ENCODE assay signal across 8 mouse cellular contexts in genomic region chr1:56972251-56972949, GRCm38 (mm10). TPM values are rescaled to one million over a fixed set of nuclear protein-coding genes. Genes with fewer than 3 reads are reported as not detected.
DNase-seq lines count a peak whose midpoint lies in the region; ATAC-seq lines count a peak whose summit lies in the region.

No protein-coding gene starts in this region.

- under 1% methylated on average over 37 of the region's 83 CpGs for WGBS in embryonic facial prominence, embryonic 14.5 days
- WGBS in heart, embryonic 16.5 days = under 1% methylated on average over 70 of the region's 83 CpGs

- H3K36me3 ChIP-seq in embryonic facial prominence, embryonic 14.5 days (ENCODE audit: control insufficient read depth, insufficient read depth, low read length) = no peaks in the 10 kb centered on the region
- no peaks in the 10 kb centered on the region for H3K36me3 ChIP-seq in heart, embryonic 16.5 days (ENCODE audit: control insufficient read depth, insufficient read depth)
- H3K36me3 ChIP-seq in splenic B cell, adult 2 months (ENCODE audit: control insufficient read depth, insufficient read depth, low read length, poor library complexity, severe bottlenecking) = no peaks in the 10 kb centered on the region

- peak overlapping the region; percentile 76 for H3K4me2 ChIP-seq in embryonic facial prominence, embryonic 14.5 days (ENCODE audit: low read depth, low read length)
- peak overlapping the region; percentile 100 for H3K4me2 ChIP-seq in heart, embryonic 16.5 days (ENCODE audit: low read depth, low read length)

- H3K4me1 ChIP-seq in embryonic facial prominence, embryonic 14.5 days (ENCODE audit: control insufficient read depth, insufficient read depth, low read length) = 0 out of 2 replicates have a peak, but pooled peaks cover 2% of the 10 kb centered on the region
- peaks cover 16% of the 10 kb centered on the region for H3K4me1 ChIP-seq in heart, embryonic 16.5 days (ENCODE audit: control insufficient read depth, insufficient read depth, low read length)

- peak overlapping the region; percentile 83 for H3K4me3 ChIP-seq in embryonic facial prominence, embryonic 14.5 days (ENCODE audit: low read depth, low read length)
- peak overlapping the region; percentile 86 for H3K4me3 ChIP-seq in heart, embryonic 16.5 days (ENCODE audit: low read length)

- H3K27ac ChIP-seq in embryonic facial prominence, embryonic 14.5 days (replicated peaks; ENCODE audit: low read depth, low read length) = peak overlapping the region; percentile 95
- H3K27ac ChIP-seq in heart, embryonic 16.5 days (ENCODE audit: low read length) = peak overlapping the region; percentile 58

- H3K27me3 ChIP-seq in embryonic facial prominence, embryonic 14.5 days (replicated peaks; ENCODE audit: control insufficient read depth, insufficient read depth, low read length) = peaks cover 46% of the 10 kb centered on the region
- H3K27me3 ChIP-seq in heart, embryonic 16.5 days (ENCODE audit: control insufficient read depth, insufficient read depth, low read length) = peaks cover 59% of the 10 kb centered on the region
- peaks cover 3% of the 10 kb centered on the region; the same call in 1 of the 2 replicates for H3K27me3 ChIP-seq in splenic B cell, adult 2 months (ENCODE audit: control insufficient read depth, insufficient read depth, low read length, poor library complexity, severe bottlenecking)

- H3K9me3 ChIP-seq in embryonic facial prominence, embryonic 14.5 days (ENCODE audit: control insufficient read depth, low read length) = no peaks in the 10 kb centered on the region
- no peaks in the 10 kb centered on the region for H3K9me3 ChIP-seq in heart, embryonic 16.5 days (replicated peaks; ENCODE audit: control insufficient read depth, low read length)

- DNase-seq in CD4-positive, CD25-positive, alpha-beta regulatory T cell, adult 2 months (ENCODE audit: low read depth, low spot score) = peak; percentile 25
- DNase-seq in adrenal gland, adult 2 months = peak; percentile 83
- DNase-seq in embryonic facial prominence, embryonic 14.5 days (ENCODE audit: low spot score) = peak; percentile 65
- DNase-seq in kidney, postnatal 36 days = peak; percentile 40 to 73
- DNase-seq in lung, postnatal 4 days = peak; percentile 66 to 75
- peak; percentile 47 for DNase-seq in splenic B cell, adult 2 months (ENCODE audit: low read depth, low spot score)

- peak overlapping the region; percentile 96 for H3K9ac ChIP-seq in embryonic facial prominence, embryonic 14.5 days (ENCODE audit: low read depth, low read length)
- peak overlapping the region; percentile 74 for H3K9ac ChIP-seq in heart, embryonic 16.5 days (ENCODE audit: low read length)

- ATAC-seq in CD4-positive, CD25-positive, alpha-beta regulatory T cell, adult 4 months = no peak
- ATAC-seq in embryonic facial prominence, embryonic 14.5 days (ENCODE audit: low read depth) = peak; percentile 67
- ATAC-seq in heart, embryonic 16.5 days (replicated peaks; ENCODE audit: extremely low read depth, insufficient read depth, low FRiP score) = peak; percentile 47

RNA-seq across cellular contexts. Expression of gene Satb2, which starts 6.0 kb away (rescaled TPM):
- polyA plus RNA-seq in CD4-positive, CD25-positive, alpha-beta regulatory T cell, adult 4 months (2017; shearing (Covaris generic)) = not detected
- 1 to 10 TPM; 2.1 to 2.3 TPM for total RNA-seq in adrenal gland, adult 2 months (2021)
- 0.52 and 1.1 TPM in 2 replicates for polyA plus RNA-seq in adrenal gland, adult 2 months (2012; rRNA removed)
- polyA plus RNA-seq in embryonic facial prominence, embryonic 14.5 days (2014; fragmentation: Nextera tagmentation; extraction: Ambion mirVana) = 13.6 and 16.0 TPM in 2 replicates
- polyA plus RNA-seq in heart, embryonic 16.5 days (2015; fragmentation: Nextera tagmentation; extraction: Ambion mirVana) = 0.10 and 0.26 TPM in 2 replicates

Comparison
In these comparisons a context has a peak if more than half of its experiments do, and no peak if none do; other contexts are left out.
1. DNase-seq: peak in every context shown above with its lines; median percentile 83 in adrenal gland, adult 2 months; 70 in lung, postnatal 4 days; 65 in embryonic facial prominence, embryonic 14.5 days; 56 in kidney, postnatal 36 days; 47 in splenic B cell, adult 2 months; 25 in CD4-positive, CD25-positive, alpha-beta regulatory T cell, adult 2 months.